Mouse (Mus musculus) cerebellum, adult 2 months (tissue): Measurements from ENCODE around the gene Fastk.

Source experiments
- CTCF ChIP-seq: fragments of 200-500 bp; IDR thresholded peaks from 2 replicates; pipeline ENCODE4 v1.5.1; 2011; ENCODE audit warnings: low read depth, mild to moderate bottlenecking, control low read depth, low read length, moderate library complexity, borderline replicate concordance; ENCODE audit not compliant: insufficient read depth
- POLR2A ChIP-seq: fragments of 200-500 bp; IDR thresholded peaks from 2 replicates; pipeline ENCODE4 v1.6.1; 2011; ENCODE audit warnings: low read length, control low read depth, borderline replicate concordance; ENCODE audit not compliant: insufficient read depth

GRCm38 (mm10) chr5:24413042-24413693 is 31.9 kb downstream of the Fastk start, which contains the start of gene Asic3:
- no peak for TF ChIP-seq CTCF
- TF ChIP-seq POLR2A, result no peak
